Mouse (Mus musculus): Measurements from ENCODE around the gene Upp2.

DNA sequence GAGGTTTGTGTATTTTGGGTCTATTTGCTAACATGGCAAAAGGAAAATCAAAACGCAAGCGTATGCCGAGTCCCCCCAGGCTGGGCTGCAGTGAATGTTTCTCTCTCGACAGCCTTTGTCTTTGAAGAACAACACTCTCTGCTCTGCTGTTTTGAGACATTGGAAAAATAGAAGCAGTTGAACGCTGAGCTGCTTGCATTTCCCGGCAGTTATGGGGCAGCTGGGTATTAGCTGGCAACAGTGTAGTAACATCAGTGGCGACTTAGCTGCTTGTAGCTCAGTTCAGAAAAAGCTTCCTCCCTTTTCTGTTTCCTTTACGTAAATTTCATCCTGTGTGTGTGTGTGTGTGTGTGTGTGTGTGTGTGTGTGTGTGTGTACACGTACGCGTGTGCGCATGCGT, 93.5 kb downstream of the Upp2 start:
- TF ChIP-seq CTCF (IDR thresholded peaks at IDR 0.05; ENCODE audit: extremely low read depth, insufficient read depth, low read length): no peak
- TF ChIP-seq POLR2A (IDR thresholded peaks at IDR 0.05; ENCODE audit: extremely low read depth, insufficient read depth, low read length): no peak

Measured in cortical plate, adult 2 months (tissue).